Mouse (Mus musculus) G1E (cell line): Measurements from ENCODE around the gene Lsg1. TPM values are rescaled to one million over a fixed set of nuclear protein-coding genes. Genes with fewer than 3 reads are reported as not detected.

ENCODE experiments used
- ATAC-seq: 2 replicates; pipeline ENCODE4 v1.8.0; 2016; ENCODE audit warnings: mild to moderate bottlenecking; ENCODE audit not compliant: insufficient number of reproducible peaks, poor library complexity, low FRiP score, severe bottlenecking; ENCODE audit errors: extremely low read depth
- DNase-seq: peaks from one replicate; pipeline ENCODE4 v3.0.0; 2012; ENCODE audit warnings: low spot score
- H3K27me3 ChIP-seq: 2 replicates; pipeline ENCODE4 v1.6.1; 2012; ENCODE audit warnings: mild to moderate bottlenecking, low read length, inconsistent platforms; ENCODE audit not compliant: insufficient read depth
- H3K36me3 ChIP-seq: replicated peaks from 2 replicates; pipeline ENCODE3; 2012; ENCODE audit warnings: mild to moderate bottlenecking, inconsistent platforms
- H3K4me1 ChIP-seq: 2 replicates; pipeline ENCODE4 v1.6.1; 2012; ENCODE audit warnings: low read depth, low read length, inconsistent platforms, mixed read lengths; ENCODE audit not compliant: insufficient read depth
- H3K4me3 ChIP-seq: 2 replicates; pipeline ENCODE4 v1.5.1; 2012; ENCODE audit warnings: low read depth, mild to moderate bottlenecking, inconsistent platforms, low read length, moderate library complexity, mixed read lengths
- H3K9me3 ChIP-seq: replicated peaks from 2 replicates; pipeline ENCODE4 v1.6.1; 2012; ENCODE audit warnings: inconsistent platforms
- CTCF ChIP-seq: IDR thresholded peaks from 2 replicates; pipeline ENCODE4 v1.5.1; 2012; ENCODE audit warnings: low read depth, low read length, inconsistent platforms, mixed read lengths
- GATA1 ChIP-seq: IDR thresholded peaks from 2 replicates; pipeline ENCODE4 v1.6.1; 2012; ENCODE audit warnings: borderline replicate concordance, low read length, inconsistent platforms, mixed read lengths
- GATA2 ChIP-seq: IDR thresholded peaks from 2 replicates; pipeline ENCODE4 v1.6.1; 2012; ENCODE audit warnings: low read depth, low read length, inconsistent platforms, borderline replicate concordance
- POLR2AphosphoS5 ChIP-seq: IDR thresholded peaks from 2 replicates; pipeline ENCODE4 v1.6.1; 2012; ENCODE audit warnings: low read depth, low read length, inconsistent platforms; ENCODE audit not compliant: insufficient replicate concordance
- TAL1 ChIP-seq: conservative IDR thresholded peaks from 2 replicates; pipeline ENCODE4 v1.6.1; 2012; ENCODE audit warnings: low read depth, low read length, inconsistent platforms, mixed read lengths
- polyA plus RNA-seq: library from polyadenylated mRNA; stranded (reverse); fragments of >175 nt; gene quantifications from 2 replicates; pipeline ENCODE4 v1.2.3, GENCODE M21; 2012
- total RNA-seq, 2 experiments: library from RNA; stranded (forward) in 1 of 2; stranded (reverse) in 1 of 2; fragments of 200-1000 nt in 1 of 2; fragments of >200 nt in 1 of 2; fragmentation: Nextera tagmentation in 1 of 2; gene quantifications; 2 replicates each; pipeline ENCODE4 v1.2.3; 2014 to 2017

Lsg1 gene
- total and polyA plus RNA-seq, 3 experiments, result 11.0 to 65.7 (median 59.5) TPM

DNA sequence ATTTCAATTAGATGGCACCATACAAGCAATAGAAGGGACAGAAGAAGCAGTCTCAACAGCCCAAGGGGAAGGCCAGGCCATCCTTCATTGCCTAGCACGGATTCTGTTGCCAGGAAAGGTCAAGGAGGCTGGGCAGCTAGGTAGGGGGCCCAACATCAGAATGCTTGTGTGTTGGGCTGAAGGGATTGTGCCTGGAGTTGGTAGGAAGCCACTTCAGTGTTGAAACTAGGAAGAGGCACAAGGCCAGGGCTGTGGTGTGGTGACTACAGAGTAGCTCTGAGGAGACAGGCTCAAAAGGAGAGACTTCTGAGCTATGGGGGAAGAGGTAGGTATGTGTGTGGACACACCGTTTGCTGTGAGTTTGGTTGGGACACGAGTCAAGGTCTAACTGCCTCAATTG lies 8.0 kb upstream of the Lsg1 start:
- peaks cover 17% of the 10 kb centered on the region for H3K4me1 ChIP-seq
- ATAC-seq, result no peak
- H3K4me3 ChIP-seq, result no peak overlapping the region
- no peaks in the 10 kb centered on the region for H3K36me3 ChIP-seq
- no peak for TF ChIP-seq POLR2AphosphoS5
- no peak for TF ChIP-seq TAL1
- TF ChIP-seq GATA2, result no peak
- no peak for TF ChIP-seq GATA1
- TF ChIP-seq CTCF, result no peak
- H3K27me3 ChIP-seq, result peaks cover 52% of the 10 kb centered on the region
- peaks cover 3% of the 10 kb centered on the region; the same call in 1 of the 2 replicates for H3K9me3 ChIP-seq
- no peak for DNase-seq

DNA sequence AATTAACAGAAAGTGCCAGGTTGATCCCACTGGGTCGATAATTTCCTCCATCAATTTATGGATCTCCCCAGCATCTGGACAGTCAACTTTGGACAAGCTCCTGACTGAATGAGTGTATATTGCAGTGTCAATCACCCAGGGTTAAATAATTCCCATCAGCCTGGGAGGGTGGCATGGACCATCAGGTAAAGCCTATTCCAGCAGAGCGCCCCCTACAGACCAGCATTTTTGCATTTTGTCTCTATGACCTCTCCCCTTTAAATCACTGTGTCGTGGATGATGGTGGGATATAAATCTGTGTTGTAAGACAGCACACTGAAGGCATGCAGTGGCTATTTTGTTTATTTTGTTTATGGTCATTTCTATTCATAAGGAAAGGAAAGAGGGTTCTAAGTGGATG lies 4.6 kb upstream of the Lsg1 start:
- Histone ChIP-seq H3K27me3 (peaks cover 34% of the 10 kb centered on the region), H3K4me3 (no peak overlapping the region), H3K4me1 (peaks cover 18% of the 10 kb centered on the region), H3K9me3 (no peaks in the 10 kb centered on the region), H3K36me3 (no peaks in the 10 kb centered on the region)
- TF ChIP-seq GATA2, result no peak
- no peak for TF ChIP-seq TAL1
- TF ChIP-seq POLR2AphosphoS5, result no peak
- TF ChIP-seq GATA1, result no peak
- no peak for TF ChIP-seq CTCF
- ATAC-seq (no peak), DNase-seq (no peak)

DNA sequence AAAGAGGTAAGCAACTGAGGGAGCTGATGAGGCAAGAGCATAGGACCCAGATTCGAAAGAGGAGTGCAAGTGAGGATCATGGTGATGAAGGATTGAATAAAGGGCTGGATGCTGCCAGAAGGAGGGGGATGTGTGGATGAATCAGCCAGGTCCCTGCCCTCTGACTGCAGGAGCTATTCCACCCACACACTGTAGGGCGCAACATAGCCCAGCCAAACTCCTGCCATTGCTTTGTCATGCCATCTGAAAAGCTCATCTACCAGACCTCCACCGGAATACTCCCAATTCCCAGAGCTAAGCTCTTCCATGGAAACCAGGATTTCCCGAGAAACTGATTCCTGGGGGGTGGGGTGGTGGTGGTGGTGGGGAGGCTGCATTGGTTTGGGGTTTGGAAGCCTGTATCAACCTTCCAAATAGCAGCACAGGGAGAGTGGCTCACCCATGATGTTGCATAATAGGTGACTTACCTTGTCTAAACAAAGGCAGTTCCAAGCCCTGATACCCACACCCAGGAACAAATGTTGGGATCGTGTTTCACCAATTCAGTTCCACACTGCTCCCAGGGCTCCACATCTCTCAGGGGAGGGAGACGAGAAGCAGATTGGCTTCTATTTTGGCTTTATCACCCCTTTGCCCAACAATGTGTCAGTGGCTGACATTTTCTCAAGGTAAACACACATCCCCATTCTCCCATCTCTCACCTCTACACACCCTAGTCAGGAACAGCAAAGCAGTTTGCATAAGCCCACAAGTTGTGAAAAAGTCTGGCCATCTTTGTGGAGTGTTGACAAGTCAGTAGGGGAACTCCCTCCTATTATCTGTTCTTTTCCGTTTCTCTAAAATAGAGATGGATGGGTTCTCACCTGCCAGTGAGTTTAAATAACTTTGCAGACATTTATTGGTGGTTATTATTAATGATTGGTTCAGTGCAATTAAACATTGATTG lies 3.1 kb upstream of the Lsg1 start:
- TF ChIP-seq POLR2AphosphoS5 (no peak), TAL1 (no peak), GATA2 (no peak)
- Histone ChIP-seq H3K4me3 (no peak overlapping the region), H3K27me3 (peaks cover 23% of the 10 kb centered on the region), H3K36me3 (peaks cover 5% of the 10 kb centered on the region), H3K4me1 (peaks cover 22% of the 10 kb centered on the region), H3K9me3 (no peaks in the 10 kb centered on the region)
- ATAC-seq (no peak), DNase-seq (no peak)

DNA sequence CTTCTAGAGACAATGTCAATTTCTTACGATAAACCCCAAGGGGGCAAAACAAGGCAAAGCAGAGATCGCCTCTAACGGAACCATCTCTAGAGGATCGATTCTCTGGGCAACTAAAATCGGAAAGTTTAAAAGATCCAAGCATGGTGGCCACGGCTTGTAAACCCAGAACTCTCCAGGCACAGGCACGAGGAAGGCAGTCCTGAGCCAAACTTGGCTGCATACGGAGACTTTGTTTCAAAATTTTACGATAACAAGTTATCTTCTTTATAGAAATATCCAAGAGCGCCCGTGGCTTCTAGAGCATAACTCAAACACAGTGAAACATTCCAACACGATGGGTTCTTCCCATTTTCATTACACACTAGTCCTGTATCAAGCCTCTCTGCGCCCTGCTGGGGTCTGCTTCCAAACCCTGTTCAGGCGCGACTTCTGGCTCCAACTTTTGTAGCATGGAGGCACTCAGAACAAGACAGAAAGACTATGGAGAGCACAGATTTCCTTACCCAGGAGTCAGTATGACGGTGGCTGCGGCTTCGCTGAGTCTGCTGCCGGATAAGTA lies 378 bp downstream of the Lsg1 start:
- H3K9me3 ChIP-seq, result no peaks in the 10 kb centered on the region
- peaks cover 40% of the 10 kb centered on the region for H3K36me3 ChIP-seq
- DNase-seq (no peak), ATAC-seq (no peak)
- TF ChIP-seq GATA1, result no peak
- H3K4me1 ChIP-seq, result peaks cover 29% of the 10 kb centered on the region
- peaks cover 5% of the 10 kb centered on the region; the same call in 1 of the 2 replicates for H3K27me3 ChIP-seq
- H3K4me3 ChIP-seq, result peak overlapping the region; percentile 84

DNA sequence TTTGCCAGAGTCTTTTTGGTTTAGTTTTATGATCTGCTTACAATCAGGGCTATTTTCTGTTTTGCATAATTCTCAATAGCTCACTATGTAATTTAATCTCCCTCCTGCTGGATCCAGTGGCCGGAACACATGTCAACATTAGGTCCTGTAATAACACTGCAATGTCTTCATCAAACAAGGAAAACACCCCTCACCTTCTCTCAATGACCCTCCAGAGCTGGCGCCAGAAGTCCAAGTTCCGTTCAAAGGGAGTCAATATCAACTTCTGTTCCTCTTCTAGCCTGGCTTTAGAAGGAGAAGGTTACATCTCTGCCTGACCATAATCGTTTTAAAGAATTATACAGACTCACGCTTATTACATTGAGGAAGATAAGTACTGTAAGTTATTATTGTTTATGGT lies 6.6 kb downstream of the Lsg1 start:
- no peak overlapping the region for H3K4me3 ChIP-seq
- H3K9me3 ChIP-seq, result no peaks in the 10 kb centered on the region
- no peak for ATAC-seq
- peaks cover 19% of the 10 kb centered on the region for H3K4me1 ChIP-seq
- no peaks in the 10 kb centered on the region for H3K27me3 ChIP-seq
- TF ChIP-seq CTCF, result no peak
- TF ChIP-seq TAL1, result no peak
- no peak for TF ChIP-seq POLR2AphosphoS5
- DNase-seq, result no peak
- peaks cover 100% of the 10 kb centered on the region for H3K36me3 ChIP-seq

DNA sequence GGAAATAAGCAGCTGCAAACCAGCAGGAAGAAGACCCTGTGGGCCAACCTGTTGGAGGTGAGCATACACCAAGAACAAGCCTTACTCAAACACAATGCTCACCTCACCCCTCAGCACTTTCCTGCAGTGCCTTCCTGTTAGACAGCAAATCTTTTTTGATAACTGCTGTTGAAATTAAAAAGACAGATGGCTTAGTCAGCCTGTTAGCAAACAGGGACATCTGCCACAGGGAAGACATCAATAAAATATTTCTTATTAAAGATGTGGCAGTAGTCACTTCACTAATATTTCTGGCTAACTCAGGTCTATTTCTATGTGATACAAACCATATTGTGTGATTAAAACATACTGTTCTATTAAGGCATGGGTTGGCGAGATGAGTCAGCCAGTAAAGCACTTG lies 11.0 kb downstream of the Lsg1 start:
- Histone ChIP-seq H3K9me3 (no peaks in the 10 kb centered on the region), H3K36me3 (peaks cover 97% of the 10 kb centered on the region), H3K4me3 (no peak overlapping the region), H3K27me3 (no peaks in the 10 kb centered on the region), H3K4me1 (peaks cover 11% of the 10 kb centered on the region)
- DNase-seq, result no peak
- TF ChIP-seq GATA1 (no peak), CTCF (no peak), GATA2 (no peak), TAL1 (no peak), POLR2AphosphoS5 (no peak)
- no peak for ATAC-seq

DNA sequence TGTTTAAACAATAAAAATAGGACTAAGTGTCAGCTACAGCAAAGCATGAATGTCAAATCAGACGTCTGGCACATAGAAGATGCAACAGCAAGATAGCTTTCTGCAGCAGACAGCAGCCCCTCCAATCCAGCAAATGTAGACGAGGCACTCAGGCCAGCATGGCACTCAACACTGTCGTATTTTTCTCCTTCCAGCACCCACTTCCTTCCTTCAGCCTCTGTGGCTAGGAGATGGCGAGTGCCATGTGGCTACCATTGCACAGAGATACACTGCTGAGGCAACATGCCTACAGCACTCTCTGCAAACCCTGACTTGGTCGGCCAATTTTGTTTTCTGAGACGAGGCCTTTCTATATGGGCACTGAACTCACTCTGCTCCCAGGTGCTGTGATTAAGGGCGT lies 11.6 kb downstream of the Lsg1 start:
- H3K9me3 ChIP-seq, result no peaks in the 10 kb centered on the region
- ATAC-seq (no peak), DNase-seq (no peak)
- peaks cover 11% of the 10 kb centered on the region for H3K4me1 ChIP-seq
- H3K4me3 ChIP-seq, result no peak overlapping the region
- TF ChIP-seq GATA2 (no peak), POLR2AphosphoS5 (no peak), CTCF (no peak), TAL1 (no peak), GATA1 (no peak)
- peaks cover 97% of the 10 kb centered on the region for H3K36me3 ChIP-seq
- no peaks in the 10 kb centered on the region for H3K27me3 ChIP-seq
